Mouse (Mus musculus): ENCODE data around the gene Syt15. TPM values are rescaled to one million over a fixed set of nuclear protein-coding genes. Genes with fewer than 3 reads are reported as not detected.

Syt15 gene
- polyA plus RNA-seq (2015; fragmentation: Nextera tagmentation; extraction: Ambion mirVana): 0.83 and 1.0 TPM in 2 replicates

- H3K9ac ChIP-seq: no peak within 1 kb of the TSS
Measured at GRCm38 (mm10) chr14:34219295-34219694, at the start of gene Syt15. TSS of gene Syt15 (plus strand) at chr14:34219595.

GRCm38 (mm10) chr14:34171107-34171506, 48.3 kb upstream of the Syt15 start:
- Histone ChIP-seq H3K36me3 (no peaks in the 10 kb centered on the region), H3K9me3 (no peaks in the 10 kb centered on the region), H3K4me1 (replicated peaks) (no peaks in the 10 kb centered on the region), H3K27ac (replicated peaks) (no peak overlapping the region), H3K27me3 (no peaks in the 10 kb centered on the region), H3K4me3 (no peak overlapping the region), H3K4me2 (no peak overlapping the region), H3K9ac (no peak overlapping the region)
- ATAC-seq (ENCODE audit: low FRiP score, low read depth): no peak
- WGBS: 84% methylated on average over 3 of the region's 3 CpGs

More at GRCm38 (mm10) chr14:34219295-34219694, at the start of gene Syt15:
- Histone ChIP-seq H3K4me1 (replicated peaks) (peaks cover 4% of the 10 kb centered on the region), H3K4me2 (peak within 1 kb of the TSS; percentile 52), H3K9me3 (no peaks in the 10 kb centered on the region), H3K4me3 (peak within 1 kb of the TSS; percentile 24), H3K27ac (replicated peaks) (no peak within 1 kb of the TSS), H3K36me3 (no peaks in the 10 kb centered on the region), H3K27me3 (peaks cover 23% of the 10 kb centered on the region)
- ATAC-seq (ENCODE audit: low FRiP score, low read depth): no peak
- WGBS: 80% methylated on average over 6 of the region's 6 CpGs

- H3K27me3 ChIP-seq: no peaks in the 10 kb centered on the region
- 93% methylated on average over 3 of the region's 3 CpGs for WGBS
- H3K27ac ChIP-seq (replicated peaks): no peak overlapping the region
Measured at GRCm38 (mm10) chr14:34179351-34179750, 40.0 kb upstream of the Syt15 start.

GRCm38 (mm10) chr14:34183101-34183500, 36.3 kb upstream of the Syt15 start:
- H3K4me1 ChIP-seq (replicated peaks): no peaks in the 10 kb centered on the region
- H3K9me3 ChIP-seq: peaks cover 6% of the 10 kb centered on the region; the same call in 1 of the 2 replicates
- no peak overlapping the region for H3K9ac ChIP-seq
- 93% methylated on average over 1 of the region's 1 CpGs for WGBS
- no peak overlapping the region for H3K4me2 ChIP-seq
- ATAC-seq (ENCODE audit: low FRiP score, low read depth): no peak
- H3K36me3 ChIP-seq: no peaks in the 10 kb centered on the region
- H3K27me3 ChIP-seq: no peaks in the 10 kb centered on the region
- no peak overlapping the region for H3K27ac ChIP-seq (replicated peaks)
- H3K4me3 ChIP-seq: no peak overlapping the region

More at GRCm38 (mm10) chr14:34179351-34179750, 40.0 kb upstream of the Syt15 start:
- no peak for ATAC-seq (ENCODE audit: low FRiP score, low read depth)
- Histone ChIP-seq H3K4me3 (no peak overlapping the region), H3K36me3 (no peaks in the 10 kb centered on the region), H3K4me1 (replicated peaks) (no peaks in the 10 kb centered on the region), H3K4me2 (no peak overlapping the region), H3K9ac (no peak overlapping the region), H3K9me3 (peaks cover 6% of the 10 kb centered on the region; the same call in 1 of the 2 replicates)

- H3K36me3 ChIP-seq: peaks cover 2% of the 10 kb centered on the region; the same call in 1 of the 2 replicates
- no peaks in the 10 kb centered on the region for H3K9me3 ChIP-seq
- no peaks in the 10 kb centered on the region for H3K27me3 ChIP-seq
- no peak overlapping the region for H3K4me3 ChIP-seq
- H3K4me1 ChIP-seq (replicated peaks): no peaks in the 10 kb centered on the region
- no peak overlapping the region for H3K27ac ChIP-seq (replicated peaks)
- H3K9ac ChIP-seq: no peak overlapping the region
- no peak overlapping the region for H3K4me2 ChIP-seq
- no peak for ATAC-seq (ENCODE audit: low FRiP score, low read depth)
- 70% methylated on average over 5 of the region's 5 CpGs for WGBS
Measured at GRCm38 (mm10) chr14:34188629-34189028, 30.8 kb upstream of the Syt15 start.

- H3K9me3 ChIP-seq: no peaks in the 10 kb centered on the region
- no peak for ATAC-seq (ENCODE audit: low FRiP score, low read depth)
- no peak overlapping the region for H3K9ac ChIP-seq
- no peak overlapping the region for H3K4me3 ChIP-seq
- H3K4me2 ChIP-seq: no peak overlapping the region
- H3K36me3 ChIP-seq: peaks cover 14% of the 10 kb centered on the region; the same call in 1 of the 2 replicates
- H3K27me3 ChIP-seq: no peaks in the 10 kb centered on the region
- H3K4me1 ChIP-seq (replicated peaks): no peaks in the 10 kb centered on the region
- no peak overlapping the region for H3K27ac ChIP-seq (replicated peaks)
- 80% methylated on average over 7 of the region's 7 CpGs for WGBS
Measured at GRCm38 (mm10) chr14:34190361-34190760, 29.0 kb upstream of the Syt15 start.

GRCm38 (mm10) chr14:34193879-34194278, 25.5 kb upstream of the Syt15 start:
- Histone ChIP-seq H3K27ac (replicated peaks) (no peak overlapping the region), H3K36me3 (peaks cover 14% of the 10 kb centered on the region; the same call in 1 of the 2 replicates), H3K9me3 (no peaks in the 10 kb centered on the region), H3K4me2 (no peak overlapping the region), H3K27me3 (no peaks in the 10 kb centered on the region), H3K4me3 (no peak overlapping the region), H3K4me1 (replicated peaks) (peaks cover 2% of the 10 kb centered on the region; the same call in 1 of the 2 replicates), H3K9ac (no peak overlapping the region)
- ATAC-seq (ENCODE audit: low FRiP score, low read depth): no peak
- 80% methylated on average over 4 of the region's 4 CpGs for WGBS

- Histone ChIP-seq H3K4me2 (no peak overlapping the region), H3K4me3 (no peak overlapping the region), H3K9me3 (no peaks in the 10 kb centered on the region), H3K27me3 (no peaks in the 10 kb centered on the region), H3K27ac (replicated peaks) (no peak overlapping the region), H3K36me3 (peaks cover 14% of the 10 kb centered on the region; the same call in 1 of the 2 replicates), H3K9ac (no peak overlapping the region), H3K4me1 (replicated peaks) (peaks cover 18% of the 10 kb centered on the region)
- WGBS: 90% methylated on average over 15 of the region's 15 CpGs
- ATAC-seq (ENCODE audit: low FRiP score, low read depth): no peak
Measured at GRCm38 (mm10) chr14:34195466-34195865, 23.9 kb upstream of the Syt15 start.

- no peak overlapping the region for H3K4me2 ChIP-seq
- H3K9ac ChIP-seq: no peak overlapping the region
- H3K27ac ChIP-seq (replicated peaks): no peak overlapping the region
- H3K9me3 ChIP-seq: no peaks in the 10 kb centered on the region
- peaks cover 14% of the 10 kb centered on the region; the same call in 1 of the 2 replicates for H3K36me3 ChIP-seq
- 47% methylated on average over 4 of the region's 4 CpGs for WGBS
- no peaks in the 10 kb centered on the region for H3K27me3 ChIP-seq
- peaks cover 19% of the 10 kb centered on the region for H3K4me1 ChIP-seq (replicated peaks)
- ATAC-seq (ENCODE audit: low FRiP score, low read depth): no peak
- no peak overlapping the region for H3K4me3 ChIP-seq
Measured at GRCm38 (mm10) chr14:34196706-34197105, 22.7 kb upstream of the Syt15 start.

- H3K9me3 ChIP-seq: no peaks in the 10 kb centered on the region
- peak overlapping the region; percentile 85 for H3K9ac ChIP-seq
- peak overlapping the region; percentile 77 for H3K4me2 ChIP-seq
- no peaks in the 10 kb centered on the region for H3K27me3 ChIP-seq
- no peaks in the 10 kb centered on the region for H3K36me3 ChIP-seq
- WGBS: 2% methylated on average over 19 of the region's 19 CpGs
- peak overlapping the region; percentile 77 for H3K4me3 ChIP-seq
- peak; percentile 86 for ATAC-seq (ENCODE audit: low FRiP score, low read depth)
- peak overlapping the region; percentile 85 for H3K27ac ChIP-seq (replicated peaks)
- H3K4me1 ChIP-seq (replicated peaks): peaks cover 19% of the 10 kb centered on the region
Measured at GRCm38 (mm10) chr14:34200738-34201230, 18.6 kb upstream of the Syt15 start.

GRCm38 (mm10) chr14:34201231-34202035, 18.0 kb upstream of the Syt15 start, which contains the start of gene Gprin2:
TSS of gene Gprin2 (minus strand) at chr14:34201653.
- peak within 1 kb of the TSS; percentile 77 for H3K4me2 ChIP-seq
- 1% methylated on average over 51 of the region's 52 CpGs for WGBS

GRCm38 (mm10) chr14:34207996-34208395, 11.4 kb upstream of the Syt15 start:
- Histone ChIP-seq H3K4me3 (no peak overlapping the region), H3K9me3 (no peaks in the 10 kb centered on the region), H3K27ac (replicated peaks) (no peak overlapping the region), H3K4me1 (replicated peaks) (no peaks in the 10 kb centered on the region), H3K27me3 (no peaks in the 10 kb centered on the region), H3K36me3 (no peaks in the 10 kb centered on the region), H3K4me2 (no peak overlapping the region), H3K9ac (no peak overlapping the region)
- ATAC-seq (ENCODE audit: low FRiP score, low read depth): no peak
- WGBS: 80% methylated on average over 6 of the region's 6 CpGs

More at GRCm38 (mm10) chr14:34201231-34202035, 18.0 kb upstream of the Syt15 start, which contains the start of gene Gprin2:
- Histone ChIP-seq H3K36me3 (no peaks in the 10 kb centered on the region), H3K9ac (peak within 1 kb of the TSS; percentile 85), H3K9me3 (no peaks in the 10 kb centered on the region), H3K4me3 (peak within 1 kb of the TSS; percentile 77), H3K27me3 (no peaks in the 10 kb centered on the region), H3K4me1 (replicated peaks) (peaks cover 19% of the 10 kb centered on the region), H3K27ac (replicated peaks) (peak within 1 kb of the TSS; percentile 85)
- peak; percentile 74 for ATAC-seq (ENCODE audit: low FRiP score, low read depth)

Data from hindbrain, embryonic 15.5 days (tissue).